Comparison of ENCODE assay signal across 18 mouse cellular contexts in genomic region chr2:141711785-141712184, GRCm38 (mm10).
DNase-seq lines count a peak whose midpoint lies in the region; ATAC-seq lines count a peak whose summit lies in the region.
"Had no signal": no experiment of that assay in that cellular context is flagged by ENCODE, and none has a peak within 500 bp of the region (broad histone marks: within the 10 kb centered on the region; RNA-seq: fewer than 3 reads in every experiment).

No protein-coding gene starts in this region.

- no peak overlapping the region for H3K9ac ChIP-seq in forebrain, embryonic 11.5 days (ENCODE audit: low read length)
- H3K9ac ChIP-seq in forebrain, embryonic 12.5 days, result no peak overlapping the region
- no peak overlapping the region for H3K9ac ChIP-seq in forebrain, embryonic 16.5 days (replicated peaks; ENCODE audit: low read depth, low read length)
- H3K9ac ChIP-seq: heart, embryonic 12.5 days; hindbrain, embryonic 14.5 days; intestine, embryonic 15.5 days had no signal

- no peaks in the 10 kb centered on the region for H3K27me3 ChIP-seq in forebrain, embryonic 11.5 days (ENCODE audit: control insufficient read depth, insufficient read depth, low read length)
- no peaks in the 10 kb centered on the region for H3K27me3 ChIP-seq in forebrain, embryonic 10.5 days (ENCODE audit: poor library complexity, severe bottlenecking)
- H3K27me3 ChIP-seq in forebrain, embryonic 12.5 days, result no peaks in the 10 kb centered on the region
- H3K27me3 ChIP-seq in forebrain, embryonic 16.5 days (replicated peaks; ENCODE audit: control insufficient read depth, insufficient read depth, low read length), result no peaks in the 10 kb centered on the region
- H3K27me3 ChIP-seq: CH12.LX; heart, embryonic 12.5 days; intestine, embryonic 15.5 days had no signal

- no peaks in the 10 kb centered on the region for H3K9me3 ChIP-seq in forebrain, embryonic 11.5 days (ENCODE audit: control insufficient read depth, low read length)
- no peaks in the 10 kb centered on the region for H3K9me3 ChIP-seq in forebrain, embryonic 10.5 days
- H3K9me3 ChIP-seq in forebrain, embryonic 12.5 days, result no peaks in the 10 kb centered on the region
- no peaks in the 10 kb centered on the region for H3K9me3 ChIP-seq in forebrain, embryonic 16.5 days (ENCODE audit: control insufficient read depth, low read length)
- H3K9me3 ChIP-seq: heart, embryonic 12.5 days; hindbrain, embryonic 10.5 days; intestine, embryonic 15.5 days had no signal

- peak; percentile 37; the same call in 1 of the 2 replicates for ATAC-seq in forebrain, embryonic 11.5 days (replicated peaks; ENCODE audit: low FRiP score)
- peak; percentile 57; the same call in 1 of the 2 replicates for ATAC-seq in forebrain, embryonic 12.5 days (ENCODE audit: low FRiP score)
- peak; percentile 43; the same call in 1 of the 2 replicates for ATAC-seq in forebrain, embryonic 16.5 days
- ATAC-seq: intestine, embryonic 15.5 days had no signal

- H3K4me3 ChIP-seq in forebrain, embryonic 11.5 days (ENCODE audit: low read depth, low read length), result no peak overlapping the region
- no peak overlapping the region for H3K4me3 ChIP-seq in forebrain, embryonic 10.5 days
- H3K4me3 ChIP-seq in forebrain, embryonic 12.5 days (replicated peaks), result no peak overlapping the region
- H3K4me3 ChIP-seq in forebrain, embryonic 16.5 days (replicated peaks; ENCODE audit: low read length), result no peak overlapping the region
- H3K4me3 ChIP-seq: heart, adult 2 months; heart, embryonic 12.5 days; hindbrain, embryonic 10.5 days; intestine, embryonic 15.5 days had no signal

- no peak overlapping the region for H3K27ac ChIP-seq in forebrain, embryonic 11.5 days (ENCODE audit: low read depth, low read length)
- no peak overlapping the region for H3K27ac ChIP-seq in forebrain, embryonic 10.5 days
- H3K27ac ChIP-seq in forebrain, embryonic 12.5 days, result no peak overlapping the region
- H3K27ac ChIP-seq in forebrain, embryonic 16.5 days (ENCODE audit: low read length), result no peak overlapping the region
- H3K27ac ChIP-seq: heart, adult 2 months; hindbrain, embryonic 10.5 days; hindbrain, embryonic 14.5 days; intestine, embryonic 15.5 days had no signal

- H3K36me3 ChIP-seq in forebrain, embryonic 11.5 days (ENCODE audit: control insufficient read depth, insufficient read depth, low read length), result no peaks in the 10 kb centered on the region
- H3K36me3 ChIP-seq in forebrain, embryonic 10.5 days (replicated peaks), result no peaks in the 10 kb centered on the region
- no peaks in the 10 kb centered on the region for H3K36me3 ChIP-seq in forebrain, embryonic 12.5 days (replicated peaks)
- no peaks in the 10 kb centered on the region for H3K36me3 ChIP-seq in forebrain, embryonic 16.5 days (ENCODE audit: control insufficient read depth, insufficient read depth)
- H3K36me3 ChIP-seq: heart, embryonic 12.5 days; hindbrain, embryonic 10.5 days; intestine, embryonic 15.5 days had no signal

- 47% methylated on average over 2 of the region's 2 CpGs for WGBS in forebrain, embryonic 11.5 days
- 53% methylated on average over 2 of the region's 2 CpGs for WGBS in forebrain, embryonic 10.5 days
- WGBS in forebrain, embryonic 12.5 days, result 41% methylated on average over 2 of the region's 2 CpGs
- WGBS in forebrain, embryonic 16.5 days, result 19% methylated on average over 2 of the region's 2 CpGs

- H3K4me1 ChIP-seq in forebrain, embryonic 11.5 days (replicated peaks; ENCODE audit: control insufficient read depth, insufficient read depth, low read length), result no peaks in the 10 kb centered on the region
- peaks cover 8% of the 10 kb centered on the region; the same call in 1 of the 2 replicates for H3K4me1 ChIP-seq in forebrain, embryonic 10.5 days
- peaks cover 4% of the 10 kb centered on the region; the same call in 1 of the 2 replicates for H3K4me1 ChIP-seq in forebrain, embryonic 12.5 days
- H3K4me1 ChIP-seq in forebrain, embryonic 16.5 days (replicated peaks; ENCODE audit: control insufficient read depth, insufficient read depth, low read length), result peaks cover 5% of the 10 kb centered on the region
- H3K4me1 ChIP-seq: heart, embryonic 12.5 days; hindbrain, embryonic 10.5 days; intestine, embryonic 15.5 days had no signal

- no peak overlapping the region for H3K4me2 ChIP-seq in forebrain, embryonic 11.5 days (ENCODE audit: low read depth, low read length, severe bottlenecking)
- H3K4me2 ChIP-seq in forebrain, embryonic 12.5 days, result no peak overlapping the region
- no peak overlapping the region for H3K4me2 ChIP-seq in forebrain, embryonic 16.5 days (ENCODE audit: low read length)
- H3K4me2 ChIP-seq: heart, embryonic 12.5 days; hindbrain, embryonic 14.5 days; intestine, embryonic 15.5 days had no signal

- no peak for DNase-seq in forebrain, embryonic 11.5 days (ENCODE audit: low spot score)
- no peak for DNase-seq in forebrain, embryonic 10.5 days (ENCODE audit: extremely low spot score, low spot score)
- no peak for DNase-seq in gastrocnemius, adult 18-20 months (ENCODE audit: low spot score)
- DNase-seq in spleen, postnatal 10 days (ENCODE audit: low spot score in 2 of 2), result no peak
- DNase-seq in right cerebral cortex, postnatal 10 days (ENCODE audit: low spot score in 2 of 2), result no peak
- DNase-seq: adrenal gland, adult 8-10 months; adrenal gland, postnatal 36 days; cerebellum, adult 2 months; cerebellum, postnatal 10 days; gastrocnemius, postnatal 10 days; heart, adult 2 months had no signal
